Mouse (Mus musculus): ENCODE measurements around the gene Ndufaf2.

DNA sequence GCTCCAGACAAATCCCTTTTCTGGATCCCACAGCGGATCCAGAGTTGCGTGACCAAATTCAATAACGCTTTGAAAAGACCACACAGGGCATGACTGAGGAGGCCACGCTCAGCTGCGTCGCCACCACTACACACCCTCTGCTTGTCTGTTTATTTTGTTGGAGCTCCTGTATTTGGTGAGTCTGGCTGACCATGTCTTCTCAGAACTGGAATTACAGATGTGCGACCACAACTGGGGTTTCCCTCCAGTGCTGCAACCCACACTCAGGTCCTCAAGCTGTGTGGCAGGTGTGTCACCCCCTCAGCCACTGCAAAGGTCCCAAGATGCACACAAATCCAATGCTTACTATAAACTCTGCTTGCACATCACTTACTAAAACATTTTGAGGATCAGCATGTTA lies 66.1 kb downstream of the Ndufaf2 start:
- TF ChIP-seq CTCF (conservative IDR thresholded peaks at IDR 0.05; ENCODE audit: low read length): no peak
- TF ChIP-seq NANOG (IDR thresholded peaks at IDR 0.05; ENCODE audit: borderline replicate concordance, low read length): no peak
- no peak for TF ChIP-seq POU5F1 (IDR thresholded peaks at IDR 0.05; ENCODE audit: borderline replicate concordance, low read length)

All from E14TG2a.4 (cell line).